In the genomic region with DNA sequence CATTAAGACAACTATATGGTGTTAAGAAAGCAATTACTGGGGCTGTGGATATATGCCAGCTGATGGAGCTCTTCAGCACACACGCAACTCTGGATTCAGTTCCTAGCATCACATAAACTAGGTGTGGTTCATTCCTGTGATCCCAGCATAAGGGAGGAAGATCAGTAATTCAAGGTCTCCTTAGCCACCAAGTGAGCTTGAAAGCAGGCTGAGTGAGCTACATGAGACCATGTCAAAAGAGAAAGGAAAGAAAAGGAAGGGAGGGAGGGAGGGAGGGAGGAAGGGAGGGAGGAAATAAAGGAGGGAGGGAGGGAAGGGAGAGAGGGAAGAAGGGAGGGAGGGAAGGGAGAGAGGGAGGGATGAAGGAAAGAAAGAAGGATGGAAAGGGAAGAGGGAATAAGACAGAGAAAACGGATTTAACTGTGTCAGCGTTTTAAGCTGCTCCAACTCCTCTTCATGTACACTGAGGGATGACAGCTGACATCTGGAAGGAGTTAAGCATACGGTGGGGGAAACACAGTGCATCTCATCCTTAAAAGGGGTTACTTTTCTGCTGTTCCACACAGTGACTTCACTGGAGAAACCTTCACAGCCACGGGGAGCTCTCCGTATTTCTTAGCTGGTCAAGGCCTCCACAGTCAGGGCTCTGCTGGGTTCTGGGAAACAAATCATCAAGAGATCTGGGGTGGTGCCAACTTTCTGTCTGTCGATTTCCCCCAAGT, we compare ENCODE assay signal across 9 mouse cellular contexts. TPM values are rescaled to one million over a fixed set of nuclear protein-coding genes. Genes with fewer than 3 reads are reported as not detected.
A peak's percentile ranks its signal among the peaks of the same experiment; 100 is the strongest.
DNase-seq lines count a peak whose midpoint lies in the region; ATAC-seq lines count a peak whose summit lies in the region.
"Had no signal": no experiment of that assay in that cellular context is flagged by ENCODE, and none has a peak within 500 bp of the region (broad histone marks: within the 10 kb centered on the region; RNA-seq: fewer than 3 reads in every experiment).

No protein-coding gene starts in this region.

- H3K4me3 ChIP-seq in heart, embryonic 12.5 days: no peak overlapping the region
- no peak overlapping the region for H3K4me3 ChIP-seq in lung, embryonic 15.5 days
- no peak overlapping the region for H3K4me3 ChIP-seq in embryonic facial prominence, embryonic 11.5 days (ENCODE audit: low read depth, low read length)
- H3K4me3 ChIP-seq: liver, embryonic 13.5 days had no signal

- no peaks in the 10 kb centered on the region for H3K36me3 ChIP-seq in heart, embryonic 12.5 days
- no peaks in the 10 kb centered on the region for H3K36me3 ChIP-seq in lung, embryonic 15.5 days
- H3K36me3 ChIP-seq in embryonic facial prominence, embryonic 11.5 days (replicated peaks; ENCODE audit: control insufficient read depth, insufficient read depth, low read depth, low read length): no peaks in the 10 kb centered on the region
- H3K36me3 ChIP-seq: liver, embryonic 13.5 days had no signal

- 0 out of 2 replicates have a peak, but pooled peaks cover 4% of the 10 kb centered on the region for H3K4me1 ChIP-seq in heart, embryonic 12.5 days (replicated peaks)
- 0 out of 2 replicates have a peak, but pooled peaks cover 4% of the 10 kb centered on the region for H3K4me1 ChIP-seq in lung, embryonic 15.5 days
- no peaks in the 10 kb centered on the region for H3K4me1 ChIP-seq in embryonic facial prominence, embryonic 11.5 days (ENCODE audit: control insufficient read depth, insufficient read depth, low read length)
- H3K4me1 ChIP-seq: liver, embryonic 13.5 days had no signal

- no peaks in the 10 kb centered on the region for H3K9me3 ChIP-seq in heart, embryonic 12.5 days (replicated peaks)
- no peaks in the 10 kb centered on the region for H3K9me3 ChIP-seq in lung, embryonic 15.5 days
- H3K9me3 ChIP-seq in embryonic facial prominence, embryonic 11.5 days (replicated peaks; ENCODE audit: control insufficient read depth, low read length): no peaks in the 10 kb centered on the region
- H3K9me3 ChIP-seq: liver, embryonic 13.5 days had no signal

- 47% methylated on average over 7 of the region's 7 CpGs for WGBS in heart, embryonic 12.5 days
- WGBS in lung, embryonic 15.5 days: 29% methylated on average over 7 of the region's 7 CpGs
- 39% methylated on average over 7 of the region's 7 CpGs for WGBS in embryonic facial prominence, embryonic 11.5 days

- 0 out of 2 replicates have a peak, but pooled peaks have one; percentile 25 for ATAC-seq in heart, embryonic 12.5 days (ENCODE audit: insufficient number of reproducible peaks, low FRiP score)
- ATAC-seq in lung, embryonic 15.5 days (ENCODE audit: borderline replicate concordance, extremely low read depth, low FRiP score, low TSS enrichment): peak; percentile 90
- ATAC-seq in embryonic facial prominence, embryonic 11.5 days (replicated peaks; ENCODE audit: insufficient number of reproducible peaks, low FRiP score, low TSS enrichment, low read depth): peak; percentile 79

- DNase-seq in heart, postnatal 36 days: no peak
- no peak for DNase-seq in lung, postnatal 14 days
- DNase-seq in embryonic facial prominence, embryonic 11.5 days (ENCODE audit: low spot score): peak; percentile 73
- DNase-seq in neural tube, embryonic 10.5 days (ENCODE audit: extremely low spot score, low spot score): peak; percentile 28
- DNase-seq in right cerebral cortex, postnatal 36 days (ENCODE audit: low spot score in 2 of 2): no peak
- no peak for DNase-seq in frontal cortex, postnatal 14 days (ENCODE audit: low spot score in 2 of 2)
- DNase-seq: liver, embryonic 13.5 days had no signal

- H3K9ac ChIP-seq in heart, embryonic 12.5 days: no peak overlapping the region
- H3K9ac ChIP-seq in lung, embryonic 15.5 days: no peak overlapping the region
- no peak overlapping the region for H3K9ac ChIP-seq in embryonic facial prominence, embryonic 11.5 days (replicated peaks; ENCODE audit: low read length)
- H3K9ac ChIP-seq: liver, embryonic 13.5 days had no signal

- no peak overlapping the region for H3K4me2 ChIP-seq in heart, embryonic 12.5 days
- no peak overlapping the region for H3K4me2 ChIP-seq in lung, embryonic 15.5 days
- H3K4me2 ChIP-seq in embryonic facial prominence, embryonic 11.5 days (ENCODE audit: low read depth, low read length): no peak overlapping the region
- H3K4me2 ChIP-seq: liver, embryonic 13.5 days had no signal

- intact Hi-C loops in heart, postnatal 36 days (cut with DNase I): no loop called here

- peaks cover 10% of the 10 kb centered on the region for H3K27me3 ChIP-seq in heart, embryonic 12.5 days (replicated peaks)
- H3K27me3 ChIP-seq in lung, embryonic 15.5 days: no peaks in the 10 kb centered on the region
- no peaks in the 10 kb centered on the region for H3K27me3 ChIP-seq in embryonic facial prominence, embryonic 11.5 days (ENCODE audit: control insufficient read depth, insufficient read depth, low read length)
- H3K27me3 ChIP-seq: liver, embryonic 13.5 days had no signal

- peak overlapping the region; percentile 43; the same call in 1 of the 2 replicates for H3K27ac ChIP-seq in heart, embryonic 12.5 days (ENCODE audit: poor library complexity, severe bottlenecking)
- H3K27ac ChIP-seq in lung, embryonic 15.5 days: peak overlapping the region; percentile 69
- H3K27ac ChIP-seq in embryonic facial prominence, embryonic 11.5 days (replicated peaks; ENCODE audit: low read depth, low read length): no peak overlapping the region
- H3K27ac ChIP-seq: liver, embryonic 13.5 days had no signal

RNA-seq across cellular contexts. Expression of a gene that starts 13.8 kb away (rescaled TPM):
- polyA plus RNA-seq in heart, embryonic 12.5 days (2016; fragmentation: Nextera tagmentation; extraction: Ambion mirVana): 20.7 and 21.0 TPM in 2 replicates
- 1 to 10 TPM; 5.7 to 8.5 TPM for total RNA-seq in heart, postnatal 36 days (2021)
- 41.1 and 41.9 TPM in 2 replicates for polyA plus RNA-seq in lung, embryonic 15.5 days (2015; fragmentation: Nextera tagmentation; extraction: Ambion mirVana)
- 35.2 and 35.6 TPM in 2 replicates for polyA plus RNA-seq in embryonic facial prominence, embryonic 11.5 days (2014; fragmentation: Nextera tagmentation; extraction: Ambion mirVana)

Comparison
In these comparisons a context has a peak if more than half of its experiments do, and no peak if none do; other contexts are left out.
1. ATAC-seq: peak in every context shown above with its lines; median percentile 90 in lung, embryonic 15.5 days; 79 in embryonic facial prominence, embryonic 11.5 days; 25 in heart, embryonic 12.5 days.
2. DNase-seq: peak in embryonic facial prominence, embryonic 11.5 days (single experiment) and neural tube, embryonic 10.5 days (single experiment); none in heart, postnatal 36 days (0 of 2), lung, postnatal 14 days (single experiment), right cerebral cortex, postnatal 36 days (0 of 2) and frontal cortex, postnatal 14 days (0 of 2).